Mouse (Mus musculus) megakaryocyte-erythroid progenitor cell, adult 5-6 weeks (primary cell): Measurements from ENCODE around the gene Ttc25. TPM values are rescaled to one million over a fixed set of nuclear protein-coding genes. Genes with fewer than 3 reads are reported as not detected.
"Not testable (repeated sequence)": the region's sequence is repeated elsewhere in the genome, so short reads cannot be mapped to it uniquely, and the experiment has no call there.

Source experiments
- ATAC-seq: replicated peaks from 2 replicates; pipeline ENCODE4 v1.8.0; 2016; ENCODE audit warnings: mild to moderate bottlenecking, inconsistent platforms; ENCODE audit not compliant: severe bottlenecking, poor library complexity, low FRiP score, low TSS enrichment
- total RNA-seq, 2 experiments: library from RNA; stranded (forward) in 1 of 2; stranded (reverse) in 1 of 2; fragments of 200-1000, 215-1000 nt in 1 of 2; fragments of >200 nt in 1 of 2; fragmentation: Nextera tagmentation in 1 of 2; gene quantifications; 2 replicates each; pipeline ENCODE4 v1.2.3; 2014 to 2017

Gene Ttc25
- total RNA-seq, 2 experiments from 2014 or later = not detected

DNA sequence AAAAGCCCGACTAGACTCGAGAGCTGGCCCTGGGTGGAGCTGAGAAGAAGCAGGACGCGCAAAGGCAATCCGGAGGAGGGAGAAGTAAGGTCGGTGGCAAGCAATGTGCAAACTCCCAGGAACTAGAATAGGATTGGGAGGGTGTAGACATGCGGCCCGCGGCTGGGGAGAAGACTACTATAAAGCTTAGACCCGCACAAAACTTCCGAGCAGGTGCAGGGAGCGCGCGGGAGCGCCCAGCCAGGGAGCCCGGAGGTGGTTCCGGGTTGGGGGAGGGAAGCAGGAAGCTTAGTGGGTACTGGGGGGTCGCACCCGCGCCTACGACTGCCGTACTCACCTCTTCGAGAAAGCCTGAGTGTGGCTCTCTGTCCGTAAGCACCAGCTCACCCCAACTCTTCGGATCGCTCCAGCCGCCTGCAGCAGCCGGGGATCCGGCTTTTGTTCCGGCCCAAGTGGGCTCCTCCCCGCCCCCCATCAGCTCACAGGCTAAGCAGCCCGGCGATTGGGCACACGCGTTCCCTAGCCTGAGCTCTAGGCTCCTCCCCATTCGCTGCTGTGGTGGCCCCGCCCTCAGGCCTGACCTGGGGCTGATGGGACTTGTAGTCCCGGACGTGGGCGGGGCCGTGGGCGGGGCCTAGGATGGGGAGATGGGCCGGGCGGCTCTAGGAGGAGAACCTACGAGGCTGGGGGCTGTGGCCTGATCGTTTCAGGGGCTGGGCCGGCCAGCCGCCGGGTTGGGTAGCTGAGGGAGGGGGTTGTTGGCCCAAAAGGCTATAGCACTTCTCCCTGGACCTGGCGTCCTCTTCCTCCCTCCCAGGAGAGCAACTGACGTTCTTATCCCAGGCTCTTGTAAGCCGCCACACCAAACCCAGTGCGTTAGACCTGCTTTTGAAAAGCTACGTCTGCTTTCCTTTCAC is 17.7 kb upstream of the Ttc25 start, which contains the start of gene Acly:
Gene Acly, minus strand, starts transcription at position 543 of the 917 bp plus-strand sequence.
- peak; percentile 95 for ATAC-seq

DNA sequence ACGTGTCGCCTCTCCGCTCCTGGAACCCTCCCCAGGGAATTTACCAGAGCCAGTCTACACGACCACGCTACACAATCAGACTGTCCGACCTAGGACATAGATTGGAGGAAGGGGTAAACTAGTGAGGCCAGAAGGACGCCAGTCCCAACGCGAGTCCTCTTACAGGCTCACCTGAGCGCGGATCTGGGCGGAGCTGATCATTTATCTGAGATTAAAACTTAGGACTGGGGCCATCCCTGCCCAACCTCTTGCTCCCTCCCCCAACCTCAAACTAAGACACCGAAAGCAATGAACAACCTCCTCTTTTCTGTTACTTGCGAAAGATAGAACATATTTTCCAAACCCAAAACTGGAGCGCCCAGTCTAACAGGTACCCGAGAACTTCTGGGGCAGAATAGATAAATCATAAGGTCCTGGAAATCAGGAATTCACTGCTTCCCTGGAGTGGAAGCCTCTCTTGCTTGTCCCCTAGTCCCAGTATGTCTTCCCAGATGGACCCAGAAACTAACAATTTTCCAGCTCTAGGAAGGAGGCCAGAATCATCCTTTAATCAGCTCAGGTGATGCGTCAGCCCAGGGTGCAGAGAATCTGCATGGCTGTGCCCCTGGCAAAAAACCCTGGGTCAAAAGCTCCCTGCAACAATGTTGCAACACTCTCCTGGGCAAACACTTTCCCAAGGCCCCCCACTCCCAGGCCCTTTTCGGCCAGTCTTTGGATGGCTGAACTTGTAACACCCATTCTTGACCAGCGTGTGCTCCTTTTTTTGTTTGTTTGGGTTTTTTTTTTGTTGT is 16.8 kb upstream of the Ttc25 start:
- ATAC-seq = no peak

DNA sequence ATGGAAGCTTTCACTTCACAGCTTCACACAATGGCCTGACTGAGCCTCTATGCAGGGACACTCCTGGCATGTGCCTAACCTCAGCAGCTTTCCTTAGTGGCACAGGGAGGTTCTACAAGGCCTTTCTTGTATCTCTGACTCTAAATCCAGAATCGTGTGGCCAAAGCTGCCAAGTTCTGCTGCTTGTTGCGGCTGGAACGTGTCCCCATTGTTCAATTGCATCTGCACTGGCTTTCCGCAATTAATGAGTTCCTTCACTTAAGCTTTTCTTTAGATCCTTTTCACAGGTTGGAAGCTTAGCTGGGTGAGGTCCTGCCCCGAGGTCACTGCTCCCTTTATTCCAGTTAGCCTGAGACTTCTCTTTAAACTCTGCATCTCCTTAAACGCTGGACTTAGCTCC is 11.5 kb upstream of the Ttc25 start:
- no peak for ATAC-seq

DNA sequence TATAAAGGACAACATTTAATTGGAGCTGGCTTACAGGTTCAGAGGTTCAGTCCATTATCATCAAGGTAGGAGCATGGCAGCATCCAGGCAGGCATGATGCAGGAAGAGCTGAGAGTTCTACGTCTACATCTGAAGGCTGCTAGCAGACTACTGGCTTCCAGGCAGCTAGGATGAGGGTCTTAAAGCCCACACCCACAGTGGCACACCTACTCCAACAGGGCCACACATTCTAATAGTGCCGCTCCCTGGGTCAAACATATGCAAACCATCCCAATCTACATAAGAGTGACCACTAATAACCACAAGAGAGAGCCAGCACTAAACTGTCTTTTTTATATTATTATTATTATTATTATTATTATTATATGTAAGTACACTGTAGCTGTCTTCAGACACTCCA is 11.0 kb upstream of the Ttc25 start:
- ATAC-seq = not testable (repeated sequence)

DNA sequence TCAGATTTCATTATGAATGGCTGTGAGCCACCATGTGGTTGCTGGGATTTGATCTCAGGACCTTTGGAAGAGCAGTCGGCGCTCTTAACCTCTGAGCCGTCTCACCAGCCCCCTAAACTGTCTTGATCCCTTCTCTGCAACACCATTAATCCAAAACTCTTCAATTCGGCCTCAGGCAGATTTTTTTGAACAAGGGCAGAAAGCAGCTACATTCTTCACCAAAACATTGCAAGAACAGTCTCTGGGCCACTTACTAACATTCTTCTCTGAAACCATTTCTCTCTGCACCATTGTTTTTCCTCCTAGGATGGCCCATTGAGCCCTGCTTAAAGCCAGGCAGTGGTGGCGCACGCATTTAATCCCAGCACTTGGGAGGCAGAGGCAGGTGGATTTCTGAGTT is 10.6 kb upstream of the Ttc25 start:
- ATAC-seq = not testable (repeated sequence)

DNA sequence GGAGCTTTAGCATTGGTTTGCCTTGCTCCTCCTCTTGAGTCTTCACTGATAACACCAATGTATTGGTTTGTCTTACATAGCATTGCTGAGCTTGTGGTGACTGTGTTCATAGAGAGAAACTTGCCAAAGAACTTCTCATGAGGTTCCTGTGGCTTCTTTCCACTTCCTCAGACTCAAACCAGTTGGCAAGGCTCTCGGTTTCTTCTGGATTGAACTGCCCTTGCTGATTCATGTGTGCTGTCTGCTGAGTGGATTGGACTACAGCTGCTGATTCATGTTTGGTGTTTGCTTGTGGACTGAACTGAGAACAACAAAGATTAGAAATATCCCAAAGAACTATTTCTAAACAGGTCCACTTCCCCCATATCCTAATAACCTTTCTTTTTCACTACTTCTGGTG is 9.4 kb upstream of the Ttc25 start:
- ATAC-seq = no peak

DNA sequence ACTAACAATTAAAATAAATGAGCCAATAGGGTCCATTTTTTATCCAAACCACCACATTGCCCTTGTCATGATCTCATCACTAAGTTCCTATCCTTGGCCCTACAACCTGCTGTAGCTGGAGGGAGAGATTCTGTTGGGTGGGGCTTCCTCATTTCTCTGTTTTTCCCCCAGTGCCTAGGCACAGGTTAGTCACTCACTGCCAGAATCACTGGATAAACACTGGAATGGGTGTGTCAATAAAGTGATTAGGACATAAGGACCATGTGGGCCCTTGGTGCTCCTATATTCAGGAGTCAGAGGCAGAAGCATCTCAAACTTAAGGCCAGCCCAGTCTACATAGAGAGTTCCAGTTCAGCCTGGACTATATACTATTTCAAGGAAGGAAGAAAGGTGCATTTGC is 8.9 kb upstream of the Ttc25 start:
- ATAC-seq = no peak

DNA sequence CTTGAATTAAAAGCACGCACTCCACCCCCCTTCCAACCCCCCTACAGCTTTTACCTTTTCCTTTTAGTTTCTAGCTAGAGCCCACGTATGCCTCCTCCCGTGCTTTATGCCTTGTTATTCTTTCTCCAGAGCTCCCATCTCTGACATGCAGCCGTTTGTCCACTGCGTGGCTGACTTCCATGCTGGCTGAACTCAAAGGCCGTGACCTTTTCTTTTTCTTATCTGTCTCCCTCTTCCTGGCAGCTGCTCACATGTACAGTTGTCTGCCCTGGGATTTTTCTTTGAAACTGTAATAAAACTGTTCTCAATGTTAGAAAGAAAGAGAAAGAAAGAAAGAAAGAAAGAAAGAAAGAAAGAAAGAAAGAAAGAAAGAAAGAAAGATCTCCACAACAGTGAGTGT is 4.4 kb upstream of the Ttc25 start:
- ATAC-seq = no peak

DNA sequence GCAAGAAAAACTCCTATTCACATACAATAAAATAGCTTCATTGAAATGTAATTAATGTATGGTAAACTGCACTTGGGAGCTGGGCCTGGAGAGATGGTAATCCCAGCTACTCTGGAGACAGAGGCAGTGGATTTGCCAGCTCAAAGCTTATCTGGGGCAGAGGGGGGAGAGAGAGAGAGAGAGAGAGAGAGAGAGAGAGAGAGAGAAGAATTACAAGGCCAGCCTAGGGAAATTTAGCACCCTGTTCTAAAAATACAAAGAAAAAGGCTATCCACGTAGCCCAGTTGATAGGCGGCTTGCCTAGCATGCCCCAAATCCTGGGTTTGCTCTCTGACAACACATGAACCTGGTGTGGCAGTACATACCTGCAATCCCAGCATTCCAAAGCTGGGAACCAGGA is 3.8 kb upstream of the Ttc25 start:
- ATAC-seq = no peak

DNA sequence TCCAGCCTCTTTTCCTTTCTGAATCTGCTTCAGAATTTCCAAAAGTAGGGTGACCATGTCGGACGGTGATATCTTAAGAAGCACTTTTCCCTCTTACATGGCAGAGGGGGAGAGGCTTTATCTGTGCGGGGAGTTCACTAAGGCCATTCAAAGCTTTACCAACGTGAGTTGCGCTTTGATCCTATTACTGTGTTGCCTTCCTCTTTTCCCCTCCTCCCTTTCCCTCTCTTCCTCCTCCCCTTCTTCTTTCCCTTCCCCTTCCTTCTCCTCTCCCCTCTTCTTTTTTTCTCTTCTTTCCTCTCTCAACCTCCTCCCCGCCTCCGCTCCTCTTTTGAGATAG is 309 bp downstream of the Ttc25 start:
- no peak for ATAC-seq

DNA sequence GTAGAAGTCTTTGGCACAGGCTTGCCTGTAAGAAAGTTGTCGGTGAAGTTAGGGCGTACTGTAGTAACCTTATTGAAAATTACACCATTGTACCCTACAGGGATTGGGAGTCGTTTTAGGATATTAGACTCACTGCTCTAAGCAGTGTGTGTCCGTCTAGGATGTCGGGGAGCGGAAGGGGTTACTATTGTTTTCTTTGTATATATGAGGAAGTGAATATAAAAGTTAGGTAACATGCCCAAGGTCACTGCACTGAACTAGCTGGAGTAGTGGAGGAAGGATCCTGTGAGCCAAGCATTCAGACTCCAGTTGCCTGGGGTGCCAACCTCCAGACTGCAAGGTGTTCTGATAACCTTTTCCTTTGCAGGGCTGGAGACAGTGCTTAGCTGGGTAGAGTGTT is 1.5 kb downstream of the Ttc25 start:
- no peak for ATAC-seq

DNA sequence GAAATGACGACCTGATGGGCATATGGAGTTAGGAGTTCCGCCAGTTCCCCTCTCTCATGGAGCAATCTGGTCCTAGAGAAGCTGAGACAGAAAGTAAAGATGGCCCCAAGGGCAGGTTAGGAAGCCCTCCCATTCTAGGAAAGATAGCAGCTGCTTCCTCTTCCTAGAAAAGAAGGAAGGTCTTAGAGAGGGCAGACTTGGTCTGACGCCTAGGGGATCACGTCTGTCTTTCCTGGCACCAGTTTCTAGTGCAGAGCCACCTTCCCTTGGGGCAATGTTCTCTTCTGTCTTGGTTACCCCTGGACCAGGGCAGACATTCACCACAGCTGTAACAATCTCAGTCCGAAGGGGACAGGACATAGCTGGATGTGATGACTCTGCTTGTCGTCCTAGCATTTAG is 2.7 kb downstream of the Ttc25 start:
- no peak for ATAC-seq

DNA sequence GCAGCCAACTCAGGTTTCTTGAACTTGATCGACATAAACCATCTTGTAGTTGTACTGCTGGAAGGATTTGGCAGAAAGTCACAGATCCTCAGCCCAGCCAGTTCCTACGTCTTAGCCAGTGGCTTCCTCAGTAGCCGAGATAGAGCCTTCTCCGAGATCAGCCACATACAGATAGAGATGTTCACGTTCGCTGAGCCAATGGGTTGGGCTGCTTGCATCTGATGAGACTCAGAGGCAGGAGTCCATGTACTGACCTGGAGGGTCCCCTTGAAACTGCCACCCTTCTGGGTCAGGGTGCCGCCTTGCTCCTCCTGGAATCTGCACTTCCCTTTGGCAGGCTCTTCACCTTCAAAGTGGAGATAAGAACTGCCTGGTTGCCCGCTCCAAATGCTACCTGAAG is 4.1 kb downstream of the Ttc25 start:
- no peak for ATAC-seq

DNA sequence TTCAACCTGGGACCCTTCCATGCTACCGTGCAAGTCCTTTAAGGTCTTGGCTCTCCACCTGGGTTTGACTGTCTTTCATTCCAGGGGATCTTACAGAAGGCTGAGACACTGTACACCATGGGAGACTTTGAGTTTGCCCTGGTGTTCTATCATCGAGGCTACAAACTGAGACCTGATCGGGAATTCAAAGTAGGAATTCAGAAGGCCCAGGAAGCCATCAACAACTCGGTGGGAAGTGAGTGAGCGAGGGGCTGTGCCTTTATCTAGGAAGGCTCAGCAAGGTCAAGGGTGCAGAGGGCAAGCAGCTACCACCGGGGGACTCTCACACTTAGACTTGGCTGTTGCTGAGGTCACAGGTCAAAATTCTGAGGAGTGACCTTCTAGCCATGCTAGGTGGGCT is 4.7 kb downstream of the Ttc25 start:
- no peak for ATAC-seq

DNA sequence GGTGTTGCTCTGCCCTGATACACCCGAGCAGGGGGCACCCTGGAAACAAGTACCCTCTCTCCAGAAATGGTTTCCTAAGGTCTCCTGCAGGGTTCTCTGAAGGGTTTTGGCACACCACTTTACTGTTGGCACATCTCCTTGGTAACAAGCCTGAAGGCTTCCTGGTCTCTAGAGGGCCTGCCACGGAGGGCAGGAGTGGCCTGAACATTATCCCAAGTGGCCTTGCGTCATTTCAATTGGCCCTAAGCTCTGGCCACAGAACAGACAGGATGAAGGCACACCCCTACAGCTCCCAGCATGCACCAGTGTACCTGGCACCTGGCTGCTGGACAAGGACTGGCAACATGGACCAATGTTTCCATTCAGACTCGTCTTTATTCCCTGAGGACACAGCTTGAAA is 7.4 kb downstream of the Ttc25 start:
- ATAC-seq = no peak

DNA sequence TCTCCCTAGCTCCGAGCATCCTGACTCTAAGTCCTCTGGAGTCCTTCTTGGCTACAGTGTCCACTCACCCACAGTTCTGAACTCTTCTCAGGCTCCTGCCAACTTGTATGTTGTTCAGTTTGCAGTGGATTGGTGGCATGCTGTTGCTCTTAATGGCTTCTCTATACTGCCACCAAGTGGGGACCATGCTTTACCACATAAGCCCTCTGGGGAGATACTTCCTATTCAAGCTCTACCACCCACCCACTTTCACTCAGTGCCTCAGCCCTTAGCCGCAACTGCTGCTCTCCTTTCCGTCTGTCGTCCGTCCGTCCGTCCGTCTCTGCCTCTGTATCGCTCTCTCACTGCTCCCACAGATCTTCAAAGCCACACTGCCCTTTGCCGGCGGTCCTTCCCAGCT is 10.2 kb downstream of the Ttc25 start:
- ATAC-seq = peak; percentile 91

DNA sequence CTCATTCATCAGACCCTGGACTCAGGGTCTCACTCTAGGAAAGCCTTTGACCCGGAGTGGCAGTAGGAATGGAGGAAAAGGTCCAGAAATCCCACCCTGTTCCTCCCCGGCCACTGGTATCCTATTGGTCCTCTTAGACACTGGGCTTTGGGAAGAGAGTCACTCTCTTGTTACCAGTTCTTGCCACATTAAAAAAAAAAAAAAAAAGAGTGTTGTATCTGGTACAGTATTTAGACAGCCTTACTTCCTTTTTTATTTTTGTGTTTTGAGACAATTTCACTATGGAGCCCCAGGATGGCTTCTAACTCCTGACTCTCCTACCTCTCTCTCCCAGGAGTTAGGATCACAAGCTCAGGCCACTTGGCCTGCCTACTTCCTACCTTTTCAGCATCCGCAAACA is 12.2 kb downstream of the Ttc25 start:
- ATAC-seq = no peak

DNA sequence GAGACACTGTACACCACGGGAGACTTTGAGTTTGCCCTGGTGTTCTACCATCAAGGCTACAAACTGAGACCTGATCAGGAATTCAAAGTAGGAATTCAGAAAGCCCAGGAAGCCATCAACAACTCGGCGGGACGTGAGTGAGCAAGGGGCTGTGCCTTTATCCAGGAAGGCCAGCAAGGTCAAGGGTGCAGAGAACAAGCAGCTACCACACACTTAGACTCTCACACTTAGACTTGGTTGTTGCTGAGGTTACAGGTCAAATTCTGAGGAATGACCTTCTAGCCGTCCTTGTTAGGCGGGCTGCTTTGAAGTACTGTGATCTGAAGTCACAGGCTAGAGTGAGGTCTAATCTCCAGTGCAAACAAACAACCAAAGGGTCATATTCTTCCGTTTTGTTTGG is 14.1 kb downstream of the Ttc25 start:
- ATAC-seq = no peak

DNA sequence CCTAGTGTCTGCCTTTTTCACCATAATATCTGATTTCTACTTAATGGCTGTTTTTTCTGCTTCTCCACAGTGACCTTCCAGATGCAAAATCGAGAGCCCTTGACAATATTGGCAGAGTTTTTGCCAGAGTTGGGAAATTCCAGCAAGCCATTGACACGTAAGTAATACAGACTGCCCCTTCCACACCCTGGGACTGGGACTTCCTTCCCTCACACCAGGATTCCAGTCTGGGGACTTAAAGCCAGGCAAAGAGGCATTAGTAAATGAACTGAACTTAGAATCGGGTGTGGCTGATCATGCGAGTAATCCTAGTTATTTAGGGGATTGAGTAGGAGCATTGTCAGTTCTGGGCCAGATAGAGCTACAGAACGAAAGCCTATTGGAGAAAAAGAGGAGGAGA is 16.3 kb downstream of the Ttc25 start:
- ATAC-seq = no peak

DNA sequence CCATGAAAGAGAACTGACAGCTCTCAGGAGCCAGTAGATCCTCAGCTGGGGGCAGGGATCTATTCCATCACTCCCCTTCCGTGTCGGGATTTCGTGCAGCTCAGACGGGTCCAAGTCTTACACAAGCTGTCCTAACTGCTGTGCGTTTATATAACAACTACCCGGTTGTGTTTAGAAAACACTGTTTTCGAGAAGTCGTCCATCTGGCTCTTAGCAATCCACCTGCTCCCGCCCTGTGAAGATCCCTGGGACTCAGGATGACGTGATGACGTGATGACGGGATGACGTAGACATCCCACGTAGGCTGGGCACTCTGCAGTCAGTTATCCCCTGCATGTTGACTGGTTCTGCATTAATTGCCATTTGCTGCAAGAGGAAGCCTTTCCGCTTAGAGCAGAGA is 18.9 kb downstream of the Ttc25 start:
- no peak for ATAC-seq

DNA sequence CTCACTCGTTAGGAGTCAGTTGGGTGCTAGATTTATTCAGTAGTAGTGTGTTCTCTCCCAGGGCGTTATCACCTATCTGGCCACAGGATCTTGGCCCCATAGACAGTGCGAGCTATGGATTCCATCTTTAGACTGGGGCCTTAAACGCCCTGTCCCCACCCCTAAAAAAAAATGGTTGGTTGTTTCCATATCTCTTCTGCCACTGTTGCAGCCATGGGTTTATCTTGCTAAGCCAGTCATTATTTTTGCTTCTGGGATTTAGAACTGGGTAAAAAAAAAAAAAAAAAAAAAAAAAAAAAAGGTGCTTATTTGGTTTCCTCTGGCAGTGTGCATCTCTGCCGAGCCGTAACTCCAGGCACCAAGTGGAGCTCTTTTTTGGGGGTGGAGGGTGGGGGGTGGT is 19.3 kb downstream of the Ttc25 start:
- peak; percentile 73 for ATAC-seq
